Mouse (Mus musculus) right cerebral cortex, postnatal 36 days (tissue): ENCODE results near the gene Rin1.
A peak's percentile ranks its signal among the peaks of the same experiment; 100 is the strongest.

ENCODE experiments used
- DNase-seq, 2 experiments: peaks; one replicate each; pipeline ENCODE4 v3.0.0; 2022; ENCODE audit warnings: low spot score in 2 of 2, mixed read lengths in 1 of 2

Gene Rin1

GRCm38 (mm10) chr19:5041588-5041987 lies 8.7 kb upstream of the Rin1 start:
- no peak for DNase-seq

- no peak for DNase-seq
Measured at GRCm38 (mm10) chr19:5045531-5045930, 4.8 kb upstream of the Rin1 start.

GRCm38 (mm10) chr19:5048138-5049056 lies 1.9 kb upstream of the Rin1 start:
- DNase-seq, result peak; percentile 74 to 81

GRCm38 (mm10) chr19:5049325-5049724 lies 956 bp upstream of the Rin1 start:
- no peak for DNase-seq

- DNase-seq, result no peak
Measured at GRCm38 (mm10) chr19:5051031-5051430, 750 bp downstream of the Rin1 start.

GRCm38 (mm10) chr19:5051515-5051914 lies 1.2 kb downstream of the Rin1 start:
- DNase-seq, result no peak

GRCm38 (mm10) chr19:5052166-5052822 lies 2.0 kb downstream of the Rin1 start:
- DNase-seq, result peak; percentile 41 to 66

- no peak for DNase-seq
Measured at GRCm38 (mm10) chr19:5052853-5053252, 2.6 kb downstream of the Rin1 start.

GRCm38 (mm10) chr19:5053909-5054308 lies 3.6 kb downstream of the Rin1 start:
- no peak for DNase-seq

GRCm38 (mm10) chr19:5056251-5056650 lies 6.0 kb downstream of the Rin1 start:
- DNase-seq, result no peak

GRCm38 (mm10) chr19:5057876-5058775 lies 7.8 kb downstream of the Rin1 start:
- DNase-seq, result no peak

- no peak for DNase-seq
Measured at GRCm38 (mm10) chr19:5058801-5059771, 8.8 kb downstream of the Rin1 start.

- no peak for DNase-seq
Measured at GRCm38 (mm10) chr19:5060365-5061330, 10.4 kb downstream of the Rin1 start.

GRCm38 (mm10) chr19:5062041-5062440 lies 11.8 kb downstream of the Rin1 start:
- no peak for DNase-seq

- no peak for DNase-seq
Measured at GRCm38 (mm10) chr19:5062446-5062845, 12.2 kb downstream of the Rin1 start.

GRCm38 (mm10) chr19:5065104-5065503 lies 14.8 kb downstream of the Rin1 start:
- no peak for DNase-seq

- no peak for DNase-seq
Measured at GRCm38 (mm10) chr19:5067040-5067799, 16.9 kb downstream of the Rin1 start.

- DNase-seq, result no peak
Measured at GRCm38 (mm10) chr19:5067867-5068569, 17.7 kb downstream of the Rin1 start, which contains the start of gene Cd248. TSS of gene Cd248 (plus strand) at chr19:5068078.
